In genomic region chr12:17369111-17369510, GRCm38 (mm10) we compare ENCODE assay signal across 15 mouse cellular contexts. TPM values are rescaled to one million over a fixed set of nuclear protein-coding genes. Genes with fewer than 3 reads are reported as not detected.
A peak's percentile ranks its signal among the peaks of the same experiment; 100 is the strongest.
DNase-seq lines count a peak whose midpoint lies in the region; ATAC-seq lines count a peak whose summit lies in the region.
"Had no signal": no experiment of that assay in that cellular context is flagged by ENCODE, and none has a peak within 500 bp of the region (broad histone marks: within the 10 kb centered on the region; RNA-seq: fewer than 3 reads in every experiment).

No protein-coding gene starts in this region.

- 93% methylated on average over 3 of the region's 3 CpGs for WGBS in midbrain, embryonic 11.5 days
- WGBS in midbrain, embryonic 15.5 days: over 99% methylated on average over 3 of the region's 3 CpGs

- H3K27ac ChIP-seq in midbrain, embryonic 11.5 days (ENCODE audit: low read depth, low read length): no peak overlapping the region
- no peak overlapping the region for H3K27ac ChIP-seq in midbrain, embryonic 15.5 days

- no peaks in the 10 kb centered on the region for H3K27me3 ChIP-seq in midbrain, embryonic 11.5 days (ENCODE audit: control insufficient read depth, insufficient read depth, low read length)
- H3K27me3 ChIP-seq in midbrain, embryonic 15.5 days (replicated peaks): no peaks in the 10 kb centered on the region
- H3K27me3 ChIP-seq: CH12.LX, Patski had no signal

- no peak overlapping the region for H3K9ac ChIP-seq in midbrain, embryonic 11.5 days (ENCODE audit: low read length)
- no peak overlapping the region for H3K9ac ChIP-seq in midbrain, embryonic 15.5 days

- H3K36me3 ChIP-seq in midbrain, embryonic 11.5 days (ENCODE audit: control insufficient read depth, insufficient read depth, low read length): peaks cover 14% of the 10 kb centered on the region
- H3K36me3 ChIP-seq in midbrain, embryonic 15.5 days (replicated peaks): peaks cover 50% of the 10 kb centered on the region; the same call in 1 of the 2 replicates

- H3K4me2 ChIP-seq in midbrain, embryonic 11.5 days: no peak overlapping the region
- no peak overlapping the region for H3K4me2 ChIP-seq in midbrain, embryonic 15.5 days

- ATAC-seq in midbrain, embryonic 11.5 days (ENCODE audit: low FRiP score): no peak
- no peak for ATAC-seq in midbrain, embryonic 15.5 days (replicated peaks)
- ATAC-seq: activated CD4-positive, CD25-positive, alpha-beta regulatory T cell, adult 4 months; CD4-positive, CD25-positive, alpha-beta regulatory T cell, adult 4 months; Patski had no signal

- H3K4me1 ChIP-seq in midbrain, embryonic 11.5 days (ENCODE audit: control insufficient read depth, insufficient read depth, low read length): no peaks in the 10 kb centered on the region
- H3K4me1 ChIP-seq in midbrain, embryonic 15.5 days: no peaks in the 10 kb centered on the region

- no peak overlapping the region for H3K4me3 ChIP-seq in midbrain, embryonic 11.5 days (ENCODE audit: low read depth, low read length)
- H3K4me3 ChIP-seq in midbrain, embryonic 15.5 days: no peak overlapping the region

- intact Hi-C loops in heart, postnatal 25 days (cut with DNase I): loop anchor here (5.0 kb wide), 2 partner anchors 183 to 438 kb away; no protein-coding TSS in a partner anchor

- H3K9me3 ChIP-seq in midbrain, embryonic 11.5 days (ENCODE audit: control insufficient read depth, low read length): no peaks in the 10 kb centered on the region
- no peaks in the 10 kb centered on the region for H3K9me3 ChIP-seq in midbrain, embryonic 15.5 days
- H3K9me3 ChIP-seq: G1E had no signal

- peak; percentile 53 for DNase-seq in heart, adult 11 months
- no peak for DNase-seq in heart, postnatal 25 days (ENCODE audit: low spot score)
- peak; percentile 8 for DNase-seq in midbrain, embryonic 11.5 days (ENCODE audit: low spot score, missing footprints)
- DNase-seq: adrenal gland, postnatal 25 days; B cell, adult 2 months; cerebellum, adult 11 months; cerebellum, adult 11-12 months; cerebellum, adult 18-20 months had no signal

RNA-seq across cellular contexts. Expression of gene Nol10, which starts 20.9 kb away (rescaled TPM):
- 1 to 10 TPM; 7.1 TPM for total RNA-seq in heart, postnatal 25 days (2021)
- 32.8 and 36.9 TPM in 2 replicates for polyA plus RNA-seq in midbrain, embryonic 11.5 days (2014; fragmentation: Nextera tagmentation; extraction: Ambion mirVana)
- 20.7 and 21.6 TPM in 2 replicates for polyA plus RNA-seq in midbrain, embryonic 15.5 days (2015; fragmentation: Nextera tagmentation; extraction: Ambion mirVana)

RNA-seq across cellular contexts. Expression of gene Atp6v1c2, which starts 40.0 kb away (rescaled TPM):
- total RNA-seq in heart, postnatal 25 days (2021): not detected
- 0.37 and 0.65 TPM in 2 replicates for polyA plus RNA-seq in midbrain, embryonic 11.5 days (2014; fragmentation: Nextera tagmentation; extraction: Ambion mirVana)
- polyA plus RNA-seq in midbrain, embryonic 15.5 days (2015; fragmentation: Nextera tagmentation; extraction: Ambion mirVana): 0.59 and 0.75 TPM in 2 replicates
- total RNA-seq: MEL had no signal
- polyA plus RNA-seq: CD4-positive, CD25-positive, alpha-beta regulatory T cell, adult 4 months; G1E; Patski had no signal
